Mouse (Mus musculus): ENCODE data around the gene Rwdd2b. TPM values are rescaled to one million over a fixed set of nuclear protein-coding genes. Genes with fewer than 3 reads are reported as not detected.

Rwdd2b gene
- total and polyA plus RNA-seq, 2 experiments from 2014 or later = 4.0 to 9.1 TPM

GRCm38 (mm10) chr16:87435411-87436205, 4.8 kb downstream of the Rwdd2b start:
- ATAC-seq (ENCODE audit: insufficient read depth, low read depth) (no peak), DNase-seq (ENCODE audit: low spot score) (no peak)
- no peaks in the 10 kb centered on the region for H3K9me3 ChIP-seq (replicated peaks; ENCODE audit: control insufficient read depth, low read length)
- H3K27me3 ChIP-seq (ENCODE audit: control insufficient read depth, insufficient read depth, low read length) = no peaks in the 10 kb centered on the region
- H3K4me3 ChIP-seq (ENCODE audit: low read depth, low read length) = no peak overlapping the region
- H3K4me1 ChIP-seq (ENCODE audit: control insufficient read depth, insufficient read depth) = peaks cover 9% of the 10 kb centered on the region; the same call in 1 of the 2 replicates
- no peak for TF ChIP-seq CTCF (IDR thresholded peaks at IDR 0.05; ENCODE audit: low read depth)
- no peak for TF ChIP-seq EP300 (IDR thresholded peaks at IDR 0.05; ENCODE audit: low read depth)
- WGBS = 79% methylated on average over 13 of the region's 13 CpGs
- no peak overlapping the region for H3K9ac ChIP-seq (replicated peaks; ENCODE audit: low read depth, low read length)
- peaks cover 13% of the 10 kb centered on the region for H3K36me3 ChIP-seq (replicated peaks; ENCODE audit: control insufficient read depth, insufficient read depth, low read length)
- H3K27ac ChIP-seq (ENCODE audit: low read depth) = no peak overlapping the region
- no peak overlapping the region for H3K4me2 ChIP-seq (ENCODE audit: low read depth, low read length)

GRCm38 (mm10) chr16:87434946-87435345, 5.4 kb downstream of the Rwdd2b start:
- 61% methylated on average over 6 of the region's 6 CpGs for WGBS
- Histone ChIP-seq H3K9ac (replicated peaks; ENCODE audit: low read depth, low read length) (no peak overlapping the region), H3K4me2 (ENCODE audit: low read depth, low read length) (no peak overlapping the region), H3K4me1 (ENCODE audit: control insufficient read depth, insufficient read depth) (peaks cover 9% of the 10 kb centered on the region; the same call in 1 of the 2 replicates), H3K4me3 (ENCODE audit: low read depth, low read length) (no peak overlapping the region), H3K27ac (ENCODE audit: low read depth) (no peak overlapping the region), H3K36me3 (replicated peaks; ENCODE audit: control insufficient read depth, insufficient read depth, low read length) (peaks cover 13% of the 10 kb centered on the region), H3K9me3 (replicated peaks; ENCODE audit: control insufficient read depth, low read length) (no peaks in the 10 kb centered on the region), H3K27me3 (ENCODE audit: control insufficient read depth, insufficient read depth, low read length) (no peaks in the 10 kb centered on the region)
- DNase-seq (ENCODE audit: low spot score) (no peak), ATAC-seq (ENCODE audit: insufficient read depth, low read depth) (no peak)
- no peak for TF ChIP-seq EP300 (IDR thresholded peaks at IDR 0.05; ENCODE audit: low read depth)
- no peak for TF ChIP-seq CTCF (IDR thresholded peaks at IDR 0.05; ENCODE audit: low read depth)

GRCm38 (mm10) chr16:87434266-87434665, 6.1 kb downstream of the Rwdd2b start:
- Histone ChIP-seq H3K36me3 (replicated peaks; ENCODE audit: control insufficient read depth, insufficient read depth, low read length) (peaks cover 13% of the 10 kb centered on the region), H3K9me3 (replicated peaks; ENCODE audit: control insufficient read depth, low read length) (no peaks in the 10 kb centered on the region), H3K4me1 (ENCODE audit: control insufficient read depth, insufficient read depth) (peaks cover 6% of the 10 kb centered on the region; the same call in 1 of the 2 replicates), H3K9ac (replicated peaks; ENCODE audit: low read depth, low read length) (no peak overlapping the region), H3K27me3 (ENCODE audit: control insufficient read depth, insufficient read depth, low read length) (no peaks in the 10 kb centered on the region), H3K4me2 (ENCODE audit: low read depth, low read length) (no peak overlapping the region), H3K4me3 (ENCODE audit: low read depth, low read length) (no peak overlapping the region), H3K27ac (ENCODE audit: low read depth) (no peak overlapping the region)
- WGBS = 91% methylated on average over 7 of the region's 7 CpGs
- ATAC-seq (ENCODE audit: insufficient read depth, low read depth) = no peak
- no peak for TF ChIP-seq CTCF (IDR thresholded peaks at IDR 0.05; ENCODE audit: low read depth)
- no peak for TF ChIP-seq EP300 (IDR thresholded peaks at IDR 0.05; ENCODE audit: low read depth)
- DNase-seq (ENCODE audit: low spot score) = no peak

GRCm38 (mm10) chr16:87432033-87432814, 8.1 kb downstream of the Rwdd2b start, which contains the start of gene Ltn1:
TSS of gene Ltn1 (minus strand) at chr16:87432612.
- peak within 1 kb of the TSS; percentile 81 for H3K4me3 ChIP-seq (ENCODE audit: low read depth, low read length)
- H3K36me3 ChIP-seq (replicated peaks; ENCODE audit: control insufficient read depth, insufficient read depth, low read length) = peaks cover 13% of the 10 kb centered on the region
- ATAC-seq (ENCODE audit: insufficient read depth, low read depth) (peak; percentile 100), DNase-seq (ENCODE audit: low spot score) (peak; percentile 100)
- peaks cover 6% of the 10 kb centered on the region; the same call in 1 of the 2 replicates for H3K4me1 ChIP-seq (ENCODE audit: control insufficient read depth, insufficient read depth)
- TF ChIP-seq CTCF (IDR thresholded peaks at IDR 0.05; ENCODE audit: low read depth) (no peak), EP300 (IDR thresholded peaks at IDR 0.05; ENCODE audit: low read depth) (no peak)
- peak within 1 kb of the TSS; percentile 85 for H3K27ac ChIP-seq (ENCODE audit: low read depth)
- H3K9me3 ChIP-seq (replicated peaks; ENCODE audit: control insufficient read depth, low read length) = no peaks in the 10 kb centered on the region
- H3K27me3 ChIP-seq (ENCODE audit: control insufficient read depth, insufficient read depth, low read length) = no peaks in the 10 kb centered on the region
- peak within 1 kb of the TSS; percentile 93 for H3K4me2 ChIP-seq (ENCODE audit: low read depth, low read length)
- H3K9ac ChIP-seq (replicated peaks; ENCODE audit: low read depth, low read length) = peak within 1 kb of the TSS; percentile 81
- under 1% methylated on average over 52 of the region's 56 CpGs for WGBS

GRCm38 (mm10) chr16:87427516-87427915, 12.9 kb downstream of the Rwdd2b start:
- H3K27me3 ChIP-seq (ENCODE audit: control insufficient read depth, insufficient read depth, low read length) = no peaks in the 10 kb centered on the region
- H3K4me2 ChIP-seq (ENCODE audit: low read depth, low read length) = no peak overlapping the region
- no peak overlapping the region for H3K27ac ChIP-seq (ENCODE audit: low read depth)
- 83% methylated on average over 8 of the region's 8 CpGs for WGBS
- DNase-seq (ENCODE audit: low spot score) = no peak
- no peaks in the 10 kb centered on the region for H3K9me3 ChIP-seq (replicated peaks; ENCODE audit: control insufficient read depth, low read length)
- H3K36me3 ChIP-seq (replicated peaks; ENCODE audit: control insufficient read depth, insufficient read depth, low read length) = peaks cover 41% of the 10 kb centered on the region
- H3K4me3 ChIP-seq (ENCODE audit: low read depth, low read length) = no peak overlapping the region
- TF ChIP-seq EP300 (IDR thresholded peaks at IDR 0.05; ENCODE audit: low read depth) = no peak
- TF ChIP-seq CTCF (IDR thresholded peaks at IDR 0.05; ENCODE audit: low read depth) = no peak
- H3K4me1 ChIP-seq (ENCODE audit: control insufficient read depth, insufficient read depth) = peaks cover 6% of the 10 kb centered on the region; the same call in 1 of the 2 replicates
- H3K9ac ChIP-seq (replicated peaks; ENCODE audit: low read depth, low read length) = no peak overlapping the region
- no peak for ATAC-seq (ENCODE audit: insufficient read depth, low read depth)

Measured in heart, postnatal 0 days (tissue).